Mouse (Mus musculus) liver, postnatal 0 days (tissue): Measurements from ENCODE around the gene Ttc26. TPM values are rescaled to one million over a fixed set of nuclear protein-coding genes. Genes with fewer than 3 reads are reported as not detected.
"Not testable (repeated sequence)": the region's sequence is repeated elsewhere in the genome, so short reads cannot be mapped to it uniquely, and the experiment has no call there.

Source experiments
- ATAC-seq: fragments of 200-750 bp; cut with Nextera tagmentation; 2 replicates; pipeline ENCODE4 v1.8.0; 2017; ENCODE audit warnings: mild to moderate bottlenecking, moderate library complexity
- DNase-seq: peaks from one replicate; pipeline ENCODE4 v3.0.0-alpha.2; 2016
- H3K27ac ChIP-seq: fragments of 300-500 bp; sonication (generic); 2 replicates; pipeline ENCODE4 v1.5.1; 2014; ENCODE audit warnings: antibody characterized with exemption, moderate library complexity, mild to moderate bottlenecking, low read depth
- H3K27me3 ChIP-seq: fragments of 300-500 bp; sonication (generic); 2 replicates; pipeline ENCODE4 v1.6.1; 2014; ENCODE audit warnings: low read length, control low read depth, mixed read lengths; ENCODE audit not compliant: insufficient read depth
- H3K36me3 ChIP-seq: fragments of 300-500 bp; sonication (generic); replicated peaks from 2 replicates; pipeline ENCODE4 v1.6.1; 2014; ENCODE audit warnings: mild to moderate bottlenecking, control low read depth, low read length, moderate library complexity, mixed read lengths; ENCODE audit not compliant: insufficient read depth
- H3K4me1 ChIP-seq: fragments of 300-500 bp; sonication (generic); 2 replicates; pipeline ENCODE4 v1.6.1; 2014; ENCODE audit warnings: antibody characterized with exemption, mild to moderate bottlenecking, control low read depth; ENCODE audit not compliant: insufficient read depth
- H3K4me2 ChIP-seq: fragments of 300-500 bp; sonication (generic); 2 replicates; pipeline ENCODE4 v1.6.1; 2014; ENCODE audit warnings: low read depth, mild to moderate bottlenecking, low read length, moderate library complexity, mixed read lengths
- H3K4me3 ChIP-seq: fragments of 300-500 bp; sonication (generic); 2 replicates; pipeline ENCODE4 v1.5.1; 2014; ENCODE audit warnings: low read depth, low read length
- H3K9ac ChIP-seq: fragments of 300-500 bp; sonication (generic); replicated peaks from 2 replicates; pipeline ENCODE4 v1.6.1; 2014; ENCODE audit warnings: mild to moderate bottlenecking, moderate library complexity
- H3K9me3 ChIP-seq: fragments of 300-500 bp; sonication (generic); 2 replicates; pipeline ENCODE4 v1.6.1; 2016; ENCODE audit warnings: mild to moderate bottlenecking, control low read depth, low read length, mixed read lengths
- CTCF ChIP-seq: sonication (generic); IDR thresholded peaks from 2 replicates; pipeline ENCODE4 v1.5.1; 2016; ENCODE audit warnings: antibody characterized with exemption, low read depth
- EP300 ChIP-seq: IDR thresholded peaks from 2 replicates; pipeline ENCODE4 v1.6.1; 2016; ENCODE audit warnings: antibody characterized with exemption, low read depth, mild to moderate bottlenecking
- WGBS: fragments of 180-500 bp; shearing (Covaris S2); extraction: QIAGEN DNeasy Blood & Tissue Kit; methylation state at CpG from one replicate; pipeline ENCODE4 v1.1.7; 2014; ENCODE audit not compliant: insufficient replicate concordance; 5-methylcytosine and 5-hydroxymethylcytosine counted together
- polyA plus RNA-seq: library from polyadenylated mRNA; unstranded; fragments of >200 nt; fragmentation: Nextera tagmentation; extraction: Ambion mirVana; gene quantifications from 2 replicates; pipeline ENCODE4 v1.2.1, GENCODE M21; 2015

Ttc26 gene
- polyA plus RNA-seq, 1 experiment from 2014 or later = 0.16 TPM

DNA sequence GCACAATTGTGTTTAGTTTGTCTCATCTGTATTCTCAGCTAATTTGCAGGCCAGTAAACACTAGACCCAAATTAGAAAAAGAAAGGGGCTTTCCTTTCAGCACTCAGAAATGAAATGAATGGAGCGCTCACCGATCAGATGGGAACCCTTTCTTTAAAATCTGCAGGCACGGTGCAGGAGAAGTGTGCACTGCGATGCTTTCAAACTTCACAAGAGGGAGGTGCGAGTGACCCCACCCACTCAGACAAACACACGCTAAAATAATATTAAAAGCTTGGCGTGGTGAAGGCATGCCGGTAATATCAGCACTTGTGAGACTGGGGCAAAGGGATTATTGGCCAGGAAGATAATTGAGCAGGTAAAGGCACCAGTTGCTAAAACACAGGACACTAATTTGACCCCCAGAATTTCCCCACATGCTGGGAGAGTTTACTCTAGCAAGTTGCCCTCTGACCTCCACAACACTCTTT lies 25.9 kb upstream of the Ttc26 start:
- peak overlapping the region; percentile 90 for H3K27ac ChIP-seq
- 9% methylated on average over 8 of the region's 8 CpGs for WGBS
- DNase-seq = no peak

DNA sequence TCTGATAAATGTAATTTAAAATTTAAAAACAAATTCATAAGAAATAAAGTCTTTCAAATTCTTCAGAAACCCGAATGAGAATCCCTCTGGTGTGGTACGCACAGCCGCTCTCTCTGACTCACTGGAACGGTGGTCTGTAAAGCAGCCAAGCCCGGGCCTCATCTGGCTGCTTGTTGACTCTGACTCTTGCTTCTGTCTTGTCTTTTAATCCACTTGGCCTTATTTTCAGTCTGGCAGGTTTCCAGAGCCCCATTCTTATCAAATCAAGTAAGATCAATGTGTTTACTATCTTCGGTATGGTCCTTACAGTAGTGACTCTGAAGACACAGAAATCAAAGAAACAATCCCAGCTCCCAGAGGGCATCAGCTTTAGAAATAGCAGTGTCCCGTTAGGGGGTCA lies 25.4 kb upstream of the Ttc26 start:
- Histone ChIP-seq H3K4me2 (peak overlapping the region; percentile 75), H3K36me3 (0 out of 2 replicates have a peak, but pooled peaks cover 4% of the 10 kb centered on the region), H3K9me3 (no peaks in the 10 kb centered on the region), H3K27me3 (no peaks in the 10 kb centered on the region), H3K9ac (peak overlapping the region; percentile 90), H3K4me3 (peak overlapping the region; percentile 75), H3K4me1 (peaks cover 28% of the 10 kb centered on the region), H3K27ac (peak overlapping the region; percentile 90; the same call in 1 of the 2 replicates)
- DNase-seq (no peak), ATAC-seq (no peak)
- TF ChIP-seq CTCF (no peak), EP300 (no peak)
- WGBS = 33% methylated on average over 7 of the region's 7 CpGs

More for the DNA sequence above, 25.9 kb upstream of the Ttc26 start:
- H3K4me3 ChIP-seq = peak overlapping the region; percentile 75
- peak overlapping the region; percentile 75 for H3K4me2 ChIP-seq
- no peaks in the 10 kb centered on the region for H3K9me3 ChIP-seq
- H3K27me3 ChIP-seq = no peaks in the 10 kb centered on the region
- H3K36me3 ChIP-seq = peaks cover 8% of the 10 kb centered on the region
- peak overlapping the region; percentile 90 for H3K9ac ChIP-seq
- TF ChIP-seq EP300 = no peak
- no peak for TF ChIP-seq CTCF
- peaks cover 28% of the 10 kb centered on the region for H3K4me1 ChIP-seq
- no peak for ATAC-seq

DNA sequence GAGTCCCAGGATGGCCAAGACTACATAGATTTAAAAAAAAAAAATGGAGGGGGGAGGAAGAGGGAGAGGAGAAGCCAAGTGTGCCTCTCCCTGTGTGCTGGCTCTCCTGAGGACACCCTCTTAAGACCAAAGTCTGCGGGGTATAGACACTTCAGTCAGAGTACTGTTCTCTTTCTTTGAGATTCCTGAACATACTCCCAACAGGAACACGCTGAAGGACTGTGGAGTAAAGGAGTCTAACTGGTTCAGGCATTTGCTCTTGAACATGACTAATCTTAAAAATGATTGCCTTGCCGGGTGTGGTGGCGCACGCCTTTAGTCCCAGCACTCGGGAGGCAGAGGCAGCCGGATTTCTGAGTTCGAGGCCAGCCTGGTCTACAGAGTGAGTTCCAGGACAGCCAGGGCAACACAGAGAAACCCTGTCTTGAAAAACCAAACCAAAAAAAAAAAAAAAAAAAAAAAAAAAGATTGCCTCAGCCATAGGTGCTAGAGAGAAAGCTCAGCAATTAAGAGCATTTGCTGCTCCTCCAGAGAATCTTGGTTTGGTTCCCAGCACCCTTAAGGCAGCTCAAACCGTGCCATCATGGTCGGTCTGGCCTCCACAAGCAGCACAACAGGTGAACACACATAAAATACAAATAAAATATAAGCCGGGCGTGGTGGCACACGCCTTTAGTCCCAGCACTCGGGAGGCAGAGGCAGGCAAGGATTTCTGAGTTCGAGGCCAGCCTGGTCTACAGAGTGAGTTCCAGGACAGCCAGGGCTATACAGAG lies 24.4 kb upstream of the Ttc26 start:
- not testable (repeated sequence) for H3K9ac ChIP-seq, ATAC-seq, H3K27me3 ChIP-seq, H3K27ac ChIP-seq, H3K4me2 ChIP-seq, H3K9me3 ChIP-seq, DNase-seq, H3K4me3 ChIP-seq, H3K36me3 ChIP-seq
- H3K4me1 ChIP-seq = peaks cover 26% of the 10 kb centered on the region
- 90% methylated on average over 15 of the region's 15 CpGs for WGBS

DNA sequence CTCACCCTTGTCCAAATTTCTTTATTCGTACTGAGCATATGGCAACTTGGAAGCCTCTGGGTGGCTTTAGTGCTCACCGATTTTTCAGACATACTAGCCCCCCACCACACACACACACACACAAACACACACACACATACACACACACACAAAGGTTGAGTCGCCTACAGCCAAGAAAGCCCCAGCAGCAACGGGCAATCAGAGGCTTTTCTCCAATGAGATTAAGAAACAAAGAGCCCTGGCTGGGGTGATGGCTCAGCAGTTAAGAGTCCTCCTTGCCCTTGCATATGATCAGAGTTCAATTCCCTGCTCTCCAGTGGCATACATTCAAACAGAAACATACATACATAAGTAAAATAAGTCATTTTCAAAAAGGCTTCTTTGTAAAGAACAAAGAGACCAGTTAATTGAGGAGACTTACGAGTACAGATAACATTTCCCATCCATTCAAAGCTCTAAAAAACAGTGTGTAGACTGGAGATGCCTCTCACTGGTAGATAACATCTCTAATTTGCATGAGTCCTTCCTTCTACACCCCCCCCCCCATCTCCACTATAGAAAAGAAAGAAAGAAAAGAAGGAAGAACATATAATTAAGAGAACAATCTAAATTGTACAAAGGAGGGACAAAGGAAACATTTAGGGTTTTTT lies 23.5 kb upstream of the Ttc26 start:
- no peak overlapping the region for H3K9ac ChIP-seq
- no peak overlapping the region for H3K27ac ChIP-seq
- H3K4me1 ChIP-seq = peaks cover 25% of the 10 kb centered on the region
- no peaks in the 10 kb centered on the region for H3K27me3 ChIP-seq
- no peak for TF ChIP-seq CTCF
- TF ChIP-seq EP300 = no peak
- DNase-seq = no peak
- H3K36me3 ChIP-seq = no peaks in the 10 kb centered on the region
- no peaks in the 10 kb centered on the region for H3K9me3 ChIP-seq
- ATAC-seq = no peak
- no peak overlapping the region for H3K4me2 ChIP-seq
- no peak overlapping the region for H3K4me3 ChIP-seq
- WGBS = 61% methylated on average over 5 of the region's 5 CpGs

DNA sequence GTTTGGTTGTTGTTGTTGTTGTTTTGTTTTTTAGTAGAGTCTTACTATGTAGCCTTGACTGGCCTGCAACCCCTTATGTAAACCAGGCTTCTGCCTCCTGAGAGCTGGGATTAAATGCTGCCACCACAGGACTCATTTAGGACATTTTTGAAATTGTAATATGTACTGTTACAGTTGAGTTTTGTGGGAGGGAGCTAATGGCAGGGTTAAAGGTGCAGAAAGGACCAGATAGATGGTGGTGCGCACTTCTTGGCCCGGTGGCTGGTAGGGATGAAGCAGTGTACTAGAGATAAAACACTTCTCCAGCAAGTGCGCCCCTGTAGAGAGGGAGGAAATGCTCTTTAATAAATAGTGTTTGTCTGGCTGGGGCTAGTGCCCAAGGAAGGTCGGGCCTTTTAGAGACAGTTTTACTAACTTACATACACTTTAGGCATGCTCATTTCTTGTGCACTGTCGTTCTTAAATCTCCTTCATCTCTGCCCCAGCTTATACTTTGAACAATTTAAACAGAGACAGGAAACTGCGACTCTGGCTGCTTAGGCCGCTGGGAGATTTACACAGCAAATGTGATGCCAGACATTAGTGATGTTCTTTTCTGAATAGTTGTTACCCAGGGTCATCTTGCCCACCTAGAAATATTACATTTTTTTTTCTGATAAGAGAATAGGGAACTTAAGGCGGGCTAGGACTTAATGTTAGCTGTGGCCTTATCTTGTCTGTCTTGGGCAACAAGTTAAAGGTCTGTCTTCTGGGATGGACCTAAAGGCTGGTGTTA lies 22.8 kb upstream of the Ttc26 start:
- H3K36me3 ChIP-seq = no peaks in the 10 kb centered on the region
- no peak overlapping the region for H3K9ac ChIP-seq
- no peak overlapping the region for H3K4me2 ChIP-seq
- no peaks in the 10 kb centered on the region for H3K9me3 ChIP-seq
- TF ChIP-seq CTCF (no peak), EP300 (no peak)
- H3K4me3 ChIP-seq = no peak overlapping the region
- peak overlapping the region; percentile 19; the same call in 1 of the 2 replicates for H3K27ac ChIP-seq
- H3K27me3 ChIP-seq = no peaks in the 10 kb centered on the region
- ATAC-seq = no peak
- DNase-seq = no peak
- WGBS = 45% methylated on average over 8 of the region's 8 CpGs
- peaks cover 25% of the 10 kb centered on the region for H3K4me1 ChIP-seq

DNA sequence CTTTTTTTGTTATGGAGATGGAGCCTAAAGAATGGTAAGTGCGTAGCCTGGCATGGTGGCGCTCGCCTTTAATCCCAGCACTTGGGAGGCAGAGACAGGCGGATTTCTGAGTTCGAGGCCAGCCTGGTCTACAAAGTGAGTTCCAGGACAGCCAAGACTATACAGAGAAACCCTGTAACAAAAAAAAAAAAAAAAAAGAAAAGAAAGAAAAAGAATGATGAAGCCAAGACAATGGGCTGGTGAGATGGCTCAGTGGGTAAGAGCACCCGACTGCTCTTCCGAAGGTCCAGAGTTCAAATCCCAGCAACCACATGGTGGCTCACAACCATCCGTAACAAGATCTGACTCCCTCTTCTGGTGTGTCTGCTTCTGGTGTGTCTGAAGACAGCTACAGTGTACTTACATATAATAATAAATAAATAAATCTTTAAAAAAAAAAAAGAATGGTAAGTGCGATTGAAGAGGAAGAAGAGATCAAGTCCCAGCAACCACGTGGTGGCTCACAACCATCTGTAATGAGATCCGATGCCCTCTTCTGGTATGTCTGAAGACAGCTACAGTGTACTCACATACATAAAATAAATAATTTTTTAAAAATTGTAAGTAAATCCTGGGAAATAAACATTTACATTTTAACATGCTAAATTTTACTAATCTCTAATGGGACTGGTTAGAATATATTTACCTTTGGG lies 22.1 kb upstream of the Ttc26 start:
- ATAC-seq, H3K4me2 ChIP-seq, H3K4me3 ChIP-seq, DNase-seq, H3K27me3 ChIP-seq, H3K27ac ChIP-seq, H3K9me3 ChIP-seq, H3K36me3 ChIP-seq, H3K9ac ChIP-seq: not testable (repeated sequence)
- 83% methylated on average over 10 of the region's 11 CpGs for WGBS
- peaks cover 25% of the 10 kb centered on the region for H3K4me1 ChIP-seq
